Mouse (Mus musculus) left cerebral cortex, postnatal 4 days (tissue): Measurements from ENCODE around the gene Olfr507. TPM values are rescaled to one million over a fixed set of nuclear protein-coding genes. Genes with fewer than 3 reads are reported as not detected.
"Not testable (repeated sequence)": the region's sequence is repeated elsewhere in the genome, so short reads cannot be mapped to it uniquely, and the experiment has no call there.

Experiments used
- DNase-seq: peaks from one replicate; pipeline ENCODE4 v3.0.0-alpha.2; 2022
- intact Hi-C: fragments of 180-260 bp; cut with DNase I; formaldehyde crosslinking; loops from one replicate; pipeline ENCODE4 v1.15.1; 2025
- total RNA-seq, 2 experiments: library from RNA; stranded (reverse); gene quantifications; 2 replicates each; pipeline ENCODE4 v1.2.3; 2021

Gene Olfr507
- total RNA-seq = not detected

GRCm38 (mm10) chr7:108621514-108621913 lies at the start of gene Olfr507:
Gene Olfr507 (plus strand): TSS chr7:108621814.
- intact Hi-C loops = no loop called here
- DNase-seq = no peak

GRCm38 (mm10) chr7:108589797-108590196 lies 31.8 kb upstream of the Olfr507 start:
- no peak for DNase-seq
- intact Hi-C loops = no loop called here

- intact Hi-C loops, DNase-seq: not testable (repeated sequence)
Measured at GRCm38 (mm10) chr7:108601916-108602315, 19.7 kb upstream of the Olfr507 start.

- DNase-seq = no peak
- intact Hi-C loops = no loop called here
Measured at GRCm38 (mm10) chr7:108610487-108610886, 11.1 kb upstream of the Olfr507 start, which contains the start of gene Olfr506. Gene Olfr506 (plus strand): TSS chr7:108610787.

- intact Hi-C loops = no loop called here
- no peak for DNase-seq
Measured at GRCm38 (mm10) chr7:108614110-108614509, 7.5 kb upstream of the Olfr507 start.

- DNase-seq, intact Hi-C loops: not testable (repeated sequence)
Measured at GRCm38 (mm10) chr7:108616781-108617180, 4.8 kb upstream of the Olfr507 start.

GRCm38 (mm10) chr7:108629694-108630093 lies 8.1 kb downstream of the Olfr507 start, which contains the start of gene Olfr508:
Gene Olfr508 (plus strand): TSS chr7:108629994.
- no peak for DNase-seq
- intact Hi-C loops = no loop called here

- intact Hi-C loops = no loop called here
- no peak for DNase-seq
Measured at GRCm38 (mm10) chr7:108651806-108652205, 30.2 kb downstream of the Olfr507 start, which contains the start of gene Olfr509. Gene Olfr509 (minus strand): TSS chr7:108651906.

- intact Hi-C loops = no loop called here
- no peak for DNase-seq
Measured at GRCm38 (mm10) chr7:108662419-108662818, 40.8 kb downstream of the Olfr507 start.

- intact Hi-C loops = no loop called here
- no peak for DNase-seq
Measured at GRCm38 (mm10) chr7:108666118-108666517, 44.5 kb downstream of the Olfr507 start, which contains the start of gene Olfr510. Gene Olfr510 (plus strand): TSS chr7:108666418.

- no peak for DNase-seq
- intact Hi-C loops = no loop called here
Measured at GRCm38 (mm10) chr7:108671058-108671457, 49.4 kb downstream of the Olfr507 start.

Other genes with a start within 250 kb of the Olfr507 start
- not detected for gene Olfr495, start 228.6 kb upstream of the Olfr507 start, total RNA-seq
- not detected for gene Olfr497, start 201.4 kb upstream of the Olfr507 start, total RNA-seq
- gene Olfr498, start 156.5 kb upstream of the Olfr507 start, total RNA-seq = not detected
- gene Olfr502, start 96.7 kb upstream of the Olfr507 start, total RNA-seq = not detected
- gene Olfr503, start 77.3 kb upstream of the Olfr507 start, total RNA-seq = not detected
- not detected for gene Olfr504, start 56.0 kb upstream of the Olfr507 start, total RNA-seq
- gene Olfr506, start 11.0 kb upstream of the Olfr507 start, total RNA-seq = not detected
- not detected for gene Olfr508, start 8.2 kb downstream of the Olfr507 start, total RNA-seq
- gene Olfr509, start 30.1 kb downstream of the Olfr507 start, total RNA-seq = not detected
- gene Olfr510, start 44.6 kb downstream of the Olfr507 start, total RNA-seq = not detected
- gene Olfr512, start 91.5 kb downstream of the Olfr507 start, total RNA-seq = not detected
- gene Olfr513, start 129.2 kb downstream of the Olfr507 start, total RNA-seq = not detected
- not detected for gene Olfr514, start 204.2 kb downstream of the Olfr507 start, total RNA-seq
- not detected for gene Olfr516, start 228.7 kb downstream of the Olfr507 start, total RNA-seq